Mouse (Mus musculus): ENCODE data around the gene Fbxo42.

Gene Fbxo42

DNA sequence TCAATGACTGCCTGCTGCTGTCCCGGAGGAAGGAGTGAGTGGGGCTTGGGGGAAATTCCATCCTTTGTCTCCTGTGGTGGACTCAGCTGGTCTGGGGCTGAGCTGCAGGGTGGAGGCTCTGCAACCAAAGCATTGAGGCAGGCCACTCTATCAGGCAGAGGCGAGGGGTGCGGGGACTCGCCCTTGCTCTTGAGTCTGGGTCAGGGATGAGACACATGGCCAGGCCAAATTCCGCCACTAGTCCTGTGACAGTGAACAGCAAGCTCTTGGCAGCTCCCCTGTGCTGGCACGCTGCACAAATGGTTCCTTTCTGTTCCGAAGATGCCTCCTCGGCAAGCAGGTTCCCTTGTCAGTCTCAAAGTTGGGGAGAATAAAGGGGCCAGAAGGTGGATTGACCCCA lies 103.4 kb downstream of the Fbxo42 start:
- no peak for DNase-seq (ENCODE audit: low spot score)

GRCm38 (mm10) chr4:141252641-141253040 lies 104.9 kb downstream of the Fbxo42 start:
- no peak for DNase-seq (ENCODE audit: low spot score)

Measured in retina, embryonic 14.5 days (tissue).